Mouse (Mus musculus) kidney, postnatal 10 days (tissue): ENCODE measurements around the gene Hpn.
A peak's percentile ranks its signal among the peaks of the same experiment; 100 is the strongest.

Experiments used
- DNase-seq: peaks from one replicate; pipeline ENCODE4 v3.0.0; 2021; ENCODE audit warnings: mixed read lengths

Hpn gene

GRCm38 (mm10) chr7:31115182-31115581 is at the start of gene Hpn:
TSS of gene Hpn (minus strand) at chr7:31115290.
- DNase-seq: peak; percentile 84

GRCm38 (mm10) chr7:31164748-31165147 is 49.7 kb upstream of the Hpn start:
- DNase-seq: no peak

GRCm38 (mm10) chr7:31163666-31164577 is 48.8 kb upstream of the Hpn start:
- no peak for DNase-seq

GRCm38 (mm10) chr7:31162324-31162723 is 47.2 kb upstream of the Hpn start:
- DNase-seq: peak; percentile 51

- DNase-seq: no peak
Measured at GRCm38 (mm10) chr7:31161831-31162230, 46.7 kb upstream of the Hpn start.

- no peak for DNase-seq
Measured at GRCm38 (mm10) chr7:31161246-31161645, 46.2 kb upstream of the Hpn start.

GRCm38 (mm10) chr7:31160763-31161162 is 45.7 kb upstream of the Hpn start:
- no peak for DNase-seq

- DNase-seq: peak; percentile 45
Measured at GRCm38 (mm10) chr7:31156034-31156928, 41.2 kb upstream of the Hpn start.

GRCm38 (mm10) chr7:31155296-31156033 is 40.4 kb upstream of the Hpn start, which contains the start of gene Gramd1a:
TSS of gene Gramd1a (minus strand) at chr7:31155896.
- peak; percentile 41 for DNase-seq

GRCm38 (mm10) chr7:31153536-31154320 is 38.6 kb upstream of the Hpn start:
- no peak for DNase-seq

- DNase-seq: peak; percentile 82
Measured at GRCm38 (mm10) chr7:31151301-31152241, 36.5 kb upstream of the Hpn start.

- DNase-seq: peak; percentile 95
Measured at GRCm38 (mm10) chr7:31150566-31151300, 35.6 kb upstream of the Hpn start.

- DNase-seq: no peak
Measured at GRCm38 (mm10) chr7:31149751-31150565, 34.9 kb upstream of the Hpn start.

- DNase-seq: no peak
Measured at GRCm38 (mm10) chr7:31149271-31149670, 34.2 kb upstream of the Hpn start.

- DNase-seq: peak; percentile 63
Measured at GRCm38 (mm10) chr7:31148756-31149155, 33.7 kb upstream of the Hpn start.

- DNase-seq: no peak
Measured at GRCm38 (mm10) chr7:31148086-31148485, 33.0 kb upstream of the Hpn start.

- no peak for DNase-seq
Measured at GRCm38 (mm10) chr7:31145596-31146160, 30.6 kb upstream of the Hpn start.

GRCm38 (mm10) chr7:31144886-31145285 is 29.8 kb upstream of the Hpn start:
- no peak for DNase-seq

GRCm38 (mm10) chr7:31140941-31141340 is 25.9 kb upstream of the Hpn start:
- DNase-seq: no peak
